Mouse (Mus musculus): ENCODE data around the gene Uggt1.

DNA sequence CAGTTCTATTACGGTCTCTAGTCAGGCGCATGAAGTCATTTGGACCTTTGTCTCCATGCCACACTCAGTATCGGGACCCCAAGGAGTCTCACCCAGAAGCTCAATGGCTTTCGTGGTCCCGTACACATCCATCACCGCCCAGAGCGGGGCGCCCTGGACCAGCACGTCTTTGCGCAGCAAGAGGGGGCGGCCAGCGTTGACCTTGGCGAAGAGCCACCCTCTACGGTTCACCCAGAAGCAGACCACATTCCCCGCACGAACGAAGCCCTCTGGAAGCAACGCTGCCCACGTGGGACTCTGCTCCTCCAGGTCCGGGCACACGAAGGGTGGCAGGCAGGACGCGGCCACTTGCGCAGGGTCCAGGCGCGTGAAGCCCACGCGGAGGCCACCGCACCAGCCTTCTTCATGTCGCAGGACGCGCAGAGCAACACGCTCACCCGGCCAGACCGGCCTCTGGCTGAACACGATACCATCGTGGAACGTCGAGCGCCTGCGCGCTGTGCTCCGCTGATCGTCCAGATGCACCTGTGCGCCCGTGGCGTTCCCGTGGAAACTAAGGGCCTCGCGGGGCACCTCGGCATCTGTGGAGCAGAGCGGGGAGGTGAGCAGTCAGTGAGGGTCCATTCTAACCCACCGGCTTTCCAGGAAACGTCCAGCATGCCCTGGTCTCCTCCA, 24.7 kb upstream of the Uggt1 start:
- TF ChIP-seq POLR2A (IDR thresholded peaks at IDR 0.05; ENCODE audit: insufficient read depth, low read length) (no peak), EP300 (IDR thresholded peaks at IDR 0.05; ENCODE audit: insufficient read depth, low read depth, low read length) (no peak)
